Mouse (Mus musculus) thymus, postnatal 25 days (tissue): ENCODE results near the gene Gm11562.
"Not testable (repeated sequence)": the region's sequence is repeated elsewhere in the genome, so short reads cannot be mapped to it uniquely, and the experiment has no call there.

Experiments
- DNase-seq: peaks from one replicate; pipeline ENCODE4 v3.0.0; 2022

Gm11562 gene

DNA sequence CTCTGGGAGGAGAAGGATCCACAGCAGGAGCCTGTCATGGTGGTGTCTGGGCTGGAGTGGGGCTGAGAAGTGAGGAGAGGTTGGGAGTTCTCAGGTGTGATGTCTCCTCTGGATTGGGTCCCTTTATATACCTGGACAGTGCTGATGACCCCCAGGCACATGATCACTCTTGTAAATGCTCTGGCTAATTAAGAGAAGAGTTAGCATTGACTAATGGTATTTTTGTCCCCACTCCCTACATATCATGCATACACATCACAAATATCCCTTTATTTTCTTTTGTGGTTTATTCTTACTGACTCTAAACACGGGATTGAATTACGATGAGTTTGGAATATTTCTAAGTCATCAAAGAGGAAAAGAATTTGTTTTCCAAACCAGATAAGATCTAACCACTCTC, at the start of gene Gm11562:
TSS of gene Gm11562 (minus strand) at position 101 of the 400 bp plus-strand sequence.
- no peak for DNase-seq

DNA sequence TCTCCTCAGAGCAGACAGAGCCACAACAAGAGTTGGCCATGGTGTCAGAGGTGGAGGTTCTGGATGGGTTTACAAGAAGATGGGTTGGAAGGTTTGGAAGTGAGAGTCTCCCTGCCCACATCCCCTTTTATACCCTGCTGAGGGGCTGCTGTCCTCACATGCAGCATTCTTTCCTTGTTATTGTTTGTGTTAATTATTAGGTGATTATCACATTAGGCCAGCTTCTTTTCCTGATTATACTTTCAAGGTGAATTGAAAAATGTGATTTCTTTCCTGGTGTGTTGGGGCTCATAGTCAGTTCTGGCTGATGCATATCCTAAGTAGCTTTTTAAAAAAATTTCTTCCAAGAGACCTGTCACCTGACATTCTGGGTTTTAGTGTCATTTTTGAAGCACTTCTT, 45.6 kb upstream of the Gm11562 start, which contains the start of gene Krtap4-6:
TSS of gene Krtap4-6 (minus strand) at position 101 of the 400 bp plus-strand sequence.
- DNase-seq: no peak

DNA sequence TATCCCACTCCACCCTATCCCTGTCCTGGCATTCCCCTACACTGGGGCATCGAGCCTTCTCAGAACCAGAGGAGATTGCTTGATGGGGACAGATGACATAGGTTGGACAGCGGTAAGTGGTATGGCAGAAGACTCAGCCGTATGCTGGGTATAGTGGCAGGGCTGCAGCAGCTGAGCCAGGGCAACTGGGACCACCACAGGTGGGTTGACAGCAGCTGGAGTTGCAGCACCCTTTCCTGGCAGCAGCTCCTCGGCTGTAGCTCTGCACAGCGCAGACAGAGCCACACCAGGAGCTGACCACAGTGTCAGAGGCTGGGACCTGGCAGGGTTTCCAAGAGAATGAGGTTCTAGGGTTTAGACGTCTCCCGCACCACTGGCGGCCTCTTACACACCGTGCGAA, 42.6 kb upstream of the Gm11562 start:
- no peak for DNase-seq

DNA sequence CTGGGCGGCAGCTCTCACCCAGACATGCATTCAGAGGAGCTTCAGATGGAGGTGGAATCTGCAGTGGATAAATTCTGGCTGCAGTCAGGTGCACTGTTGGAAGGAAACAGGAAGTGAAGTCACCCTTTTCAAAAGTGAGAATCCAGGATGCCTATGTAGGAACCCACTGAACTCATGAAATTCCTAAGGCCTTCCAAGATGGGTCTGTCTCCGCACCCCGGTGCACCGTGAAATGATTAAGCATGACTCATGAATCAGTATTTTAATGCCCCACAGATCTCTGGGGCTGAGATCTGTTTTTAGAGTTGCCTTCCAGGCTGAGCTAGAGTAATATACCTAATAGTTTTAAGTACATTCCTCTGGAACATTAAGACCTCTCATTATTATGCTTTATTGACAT, 39.0 kb upstream of the Gm11562 start:
- DNase-seq: no peak

DNA sequence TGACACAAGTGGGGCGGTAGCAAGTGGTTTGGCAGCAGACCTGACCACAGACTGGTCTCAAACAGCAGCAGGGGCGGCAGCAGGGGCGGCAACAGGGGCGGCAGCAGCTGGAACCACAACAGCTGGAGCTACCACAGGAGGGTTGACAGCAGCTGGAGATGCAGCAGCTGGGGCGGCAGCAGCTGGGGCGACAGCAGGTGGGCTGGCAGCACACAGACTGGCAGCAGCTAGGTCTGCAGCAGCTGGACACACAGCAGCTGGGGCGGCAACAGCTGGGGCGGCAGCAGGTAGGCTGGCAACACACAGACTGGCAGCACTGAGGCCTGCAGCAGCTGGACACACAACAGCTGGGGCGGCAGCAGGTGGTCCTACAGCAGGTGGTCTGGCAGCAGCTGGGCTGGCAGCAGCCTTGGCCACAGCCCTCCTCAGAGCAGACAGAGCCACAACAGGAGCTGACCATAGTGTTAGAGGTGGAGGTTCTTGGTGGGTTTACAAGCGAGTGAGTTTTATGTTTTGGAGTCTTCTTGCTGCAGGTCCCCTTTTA, 38.3 kb upstream of the Gm11562 start, which contains the start of gene Gm11563:
TSS of gene Gm11563 (minus strand) at position 494 of the 544 bp plus-strand sequence.
- DNase-seq: not testable (repeated sequence)

DNA sequence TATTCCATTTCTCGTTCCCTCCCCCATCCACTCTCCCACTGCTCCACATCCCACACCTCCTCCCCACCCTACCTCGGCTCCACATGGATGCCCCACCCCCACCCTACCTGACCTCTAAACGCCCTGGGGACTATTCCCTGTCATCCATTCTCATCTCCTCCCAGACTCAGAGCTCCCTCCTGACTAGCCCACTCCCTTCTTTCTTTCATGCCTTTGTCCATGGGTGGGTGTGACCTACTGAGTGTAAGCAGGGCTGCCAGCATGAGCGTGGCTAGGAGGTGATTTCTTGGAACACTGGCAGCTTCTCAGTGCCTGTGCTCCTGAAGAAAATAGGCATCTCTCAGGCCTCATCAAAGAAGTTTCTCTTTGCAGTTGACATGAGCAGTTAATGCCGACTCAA, 36.8 kb upstream of the Gm11562 start:
- no peak for DNase-seq

DNA sequence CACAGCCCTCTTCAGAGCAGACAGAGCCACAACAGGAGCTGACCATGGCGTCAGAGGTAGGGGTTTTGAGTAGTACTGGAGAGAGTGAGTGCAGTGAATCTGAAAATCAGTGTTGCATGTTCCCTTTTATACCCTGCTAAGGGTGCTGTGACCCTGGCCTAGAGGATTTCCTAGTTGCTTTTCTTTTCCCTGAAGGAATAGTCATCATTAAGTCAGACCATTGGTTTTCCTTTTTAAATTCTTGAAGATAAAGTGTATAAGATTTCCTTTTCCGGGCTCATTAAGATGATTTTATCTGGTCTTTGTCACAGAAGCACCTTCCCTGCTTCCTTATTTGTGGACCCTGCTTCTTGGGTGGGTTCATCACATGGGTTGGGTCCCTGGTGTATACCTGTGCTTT, 29.9 kb upstream of the Gm11562 start, which contains the start of gene Gm11555:
TSS of gene Gm11555 (minus strand) at position 101 of the 400 bp plus-strand sequence.
- no peak for DNase-seq

DNA sequence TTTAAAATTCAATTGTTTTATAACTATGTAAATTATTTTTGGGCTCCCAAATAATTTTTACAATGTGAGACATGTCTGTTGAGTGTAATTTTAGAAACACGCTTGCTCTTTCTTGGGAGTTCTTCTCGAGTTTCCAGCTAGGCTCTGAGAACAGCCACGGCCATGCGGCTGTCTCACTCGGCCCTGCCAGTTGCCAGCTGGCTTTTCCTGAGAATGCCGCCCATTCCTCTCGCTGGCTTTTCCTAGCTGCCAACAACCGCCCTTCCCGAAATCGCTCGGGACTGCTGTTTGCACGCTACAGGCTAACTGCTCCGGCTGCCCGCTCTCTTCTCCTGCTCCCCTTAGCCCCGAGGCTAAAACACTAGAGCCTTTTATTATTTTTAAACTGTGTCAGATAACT, 26.2 kb upstream of the Gm11562 start:
- no peak for DNase-seq

DNA sequence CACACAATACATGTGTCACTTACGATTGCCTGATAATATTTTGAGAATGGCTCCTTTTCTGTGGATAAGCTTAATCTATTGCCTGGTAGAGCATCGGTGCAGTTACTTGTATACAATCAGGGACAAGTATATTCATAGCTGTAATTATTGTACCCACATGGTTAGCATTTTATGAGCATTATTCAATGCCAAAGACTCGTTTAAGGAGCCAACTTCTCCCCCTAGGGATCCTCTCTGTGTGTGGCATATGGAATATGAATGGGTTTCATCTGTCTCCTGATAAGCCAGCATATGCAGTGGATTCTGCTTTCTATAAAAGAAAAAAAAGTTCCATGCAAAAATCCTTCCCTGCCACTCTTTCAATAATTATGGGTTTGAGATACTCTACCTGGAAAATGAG, 24.1 kb upstream of the Gm11562 start:
- no peak for DNase-seq

DNA sequence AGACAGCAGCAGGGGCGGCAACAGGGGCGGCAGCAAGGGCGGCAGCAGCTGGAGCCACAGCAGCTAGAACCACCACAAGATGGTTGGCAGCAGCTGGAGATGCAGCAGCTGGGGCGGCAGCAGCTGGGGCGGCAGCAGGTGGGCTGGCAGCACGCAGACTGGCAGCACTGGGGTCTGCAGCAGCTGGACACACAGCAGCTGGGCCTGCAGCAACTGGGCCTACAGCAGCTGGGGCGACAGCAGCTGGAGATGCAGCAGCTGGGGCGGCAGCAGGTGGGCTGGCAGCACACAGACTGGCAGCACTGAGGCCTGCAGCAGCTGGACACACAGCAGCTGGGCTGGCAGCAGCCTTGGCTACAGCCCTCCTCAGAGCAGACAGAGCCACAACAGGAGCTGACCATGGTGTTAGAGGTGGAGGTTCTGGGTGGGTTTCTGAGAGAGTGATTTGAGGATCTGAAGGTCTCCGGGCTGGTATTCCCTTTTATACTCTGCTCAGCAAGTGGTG, 23.5 kb upstream of the Gm11562 start, which contains the start of gene Krtap4-7:
TSS of gene Krtap4-7 (minus strand) at position 455 of the 505 bp plus-strand sequence.
- not testable (repeated sequence) for DNase-seq

DNA sequence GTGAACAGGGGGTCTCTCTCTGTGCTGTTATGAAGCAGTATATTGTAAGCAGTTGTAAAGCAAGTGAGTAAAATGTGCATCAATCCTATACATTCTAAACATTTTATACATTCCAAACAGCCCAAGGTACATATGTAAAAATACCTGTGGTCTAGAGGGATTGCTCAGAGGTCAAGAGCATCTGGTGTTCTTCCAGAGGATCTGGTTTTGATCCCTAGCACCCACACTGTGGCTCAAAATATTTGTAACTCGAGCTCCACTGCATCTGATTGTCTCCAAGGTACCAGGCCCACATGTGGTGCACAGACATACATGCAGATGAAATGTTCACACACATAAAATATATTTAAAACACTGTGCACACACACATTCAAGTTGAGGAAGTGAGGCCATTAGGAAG, 20.7 kb upstream of the Gm11562 start:
- no peak for DNase-seq

DNA sequence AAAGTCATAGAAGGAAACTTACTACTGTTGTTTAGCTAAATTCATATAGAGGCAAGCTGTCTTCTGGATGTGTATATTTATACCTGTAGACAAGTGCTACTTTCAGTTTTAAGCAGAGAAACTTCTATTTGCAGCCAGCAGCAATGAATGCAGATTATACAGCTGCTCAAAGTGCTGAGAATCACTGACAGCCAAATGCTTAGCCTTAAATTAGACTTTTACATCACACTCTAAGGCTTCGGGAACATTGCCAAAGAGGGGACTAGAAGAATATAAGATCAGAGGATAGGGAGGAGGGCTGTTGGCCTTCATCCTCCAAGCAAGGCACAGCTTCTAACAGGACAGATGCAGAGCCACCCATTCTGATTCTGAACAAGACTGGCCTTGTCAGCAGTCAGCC, 16.9 kb upstream of the Gm11562 start:
- DNase-seq: no peak

DNA sequence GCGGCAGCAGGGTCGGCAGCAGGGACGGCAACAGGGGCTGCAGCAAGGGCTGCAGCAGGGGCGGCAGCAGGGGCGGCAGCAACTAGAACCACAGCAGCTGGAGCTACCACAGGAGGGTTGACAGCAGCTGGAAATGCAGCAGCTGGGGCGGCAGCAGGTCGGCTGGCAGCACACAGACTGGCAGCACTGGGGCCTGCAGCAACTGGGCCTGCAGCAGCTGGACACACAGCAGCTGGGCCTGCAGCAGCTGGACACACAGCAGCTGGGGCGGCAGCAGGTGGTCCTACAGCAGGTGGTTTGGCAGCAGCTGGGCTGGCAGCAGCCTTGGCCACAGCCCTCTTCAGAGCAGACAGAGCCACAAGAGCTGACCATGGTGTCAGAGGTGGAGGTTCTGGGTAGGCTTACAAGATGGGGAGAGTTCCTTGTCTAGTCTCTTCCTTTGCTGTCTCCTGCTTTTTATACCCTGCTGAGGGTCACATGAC, 14.5 kb upstream of the Gm11562 start, which contains the start of gene Krtap4-2:
TSS of gene Krtap4-2 (minus strand) at position 432 of the 482 bp plus-strand sequence.
- DNase-seq: no peak

DNA sequence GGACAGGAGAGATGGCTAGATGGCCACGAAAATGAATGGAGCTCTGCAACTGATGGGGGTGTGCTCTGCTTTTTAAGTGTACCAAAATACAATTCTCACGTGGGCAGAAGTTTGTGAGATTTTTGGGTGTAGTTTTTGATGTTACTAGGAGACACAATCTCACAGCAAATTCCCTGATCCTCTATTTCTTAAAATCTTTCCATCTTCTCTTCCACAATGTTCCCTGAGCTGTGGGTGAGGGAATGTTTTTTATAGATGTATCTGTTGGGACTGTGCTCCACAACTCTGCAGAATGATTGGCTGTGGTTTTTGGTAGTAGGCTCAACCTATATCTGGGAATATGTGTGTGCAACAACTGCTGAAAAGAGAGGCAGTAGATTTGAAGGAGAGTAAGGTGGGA, 13.1 kb upstream of the Gm11562 start:
- no peak for DNase-seq

DNA sequence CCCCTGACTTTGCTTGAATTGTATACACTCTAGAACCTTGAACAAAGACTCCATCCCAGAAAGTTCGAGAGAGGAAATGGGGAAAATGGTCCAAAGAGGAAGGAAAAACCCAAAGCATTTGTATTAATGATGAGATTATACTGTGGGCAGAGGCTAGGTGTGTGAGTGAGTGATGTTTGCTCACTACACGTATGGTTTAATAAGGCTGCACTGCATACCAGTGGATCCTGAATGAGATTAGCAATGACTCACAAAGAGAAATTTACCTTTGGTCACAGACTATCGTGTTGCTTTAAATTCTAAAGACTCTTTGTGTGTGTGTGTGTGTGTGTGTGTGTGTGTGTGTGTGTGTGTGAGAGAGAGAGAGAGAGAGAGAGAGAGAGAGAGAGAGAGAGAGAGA, 10.7 kb upstream of the Gm11562 start:
- DNase-seq: no peak

DNA sequence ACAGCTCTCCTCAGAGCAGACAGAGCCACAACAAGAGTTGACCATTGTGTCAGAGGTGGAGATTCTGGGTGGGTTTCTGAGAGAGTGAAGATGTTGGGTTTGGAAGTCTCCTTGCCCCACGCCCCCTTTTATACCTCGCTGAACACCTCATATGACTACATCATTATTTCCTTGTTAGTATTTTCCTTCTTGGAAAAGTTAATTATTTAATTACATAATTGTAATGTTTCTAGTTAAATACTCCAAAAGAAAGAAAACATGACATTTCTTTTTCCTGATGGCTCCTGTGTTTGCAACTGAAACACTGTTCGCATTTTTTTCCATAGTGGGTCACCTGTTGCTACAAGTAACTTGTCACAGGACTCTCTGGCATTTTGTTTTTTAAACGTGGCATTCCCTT, 7.9 kb upstream of the Gm11562 start, which contains the start of gene Krtap4-1:
TSS of gene Krtap4-1 (minus strand) at position 101 of the 400 bp plus-strand sequence.
- no peak for DNase-seq

DNA sequence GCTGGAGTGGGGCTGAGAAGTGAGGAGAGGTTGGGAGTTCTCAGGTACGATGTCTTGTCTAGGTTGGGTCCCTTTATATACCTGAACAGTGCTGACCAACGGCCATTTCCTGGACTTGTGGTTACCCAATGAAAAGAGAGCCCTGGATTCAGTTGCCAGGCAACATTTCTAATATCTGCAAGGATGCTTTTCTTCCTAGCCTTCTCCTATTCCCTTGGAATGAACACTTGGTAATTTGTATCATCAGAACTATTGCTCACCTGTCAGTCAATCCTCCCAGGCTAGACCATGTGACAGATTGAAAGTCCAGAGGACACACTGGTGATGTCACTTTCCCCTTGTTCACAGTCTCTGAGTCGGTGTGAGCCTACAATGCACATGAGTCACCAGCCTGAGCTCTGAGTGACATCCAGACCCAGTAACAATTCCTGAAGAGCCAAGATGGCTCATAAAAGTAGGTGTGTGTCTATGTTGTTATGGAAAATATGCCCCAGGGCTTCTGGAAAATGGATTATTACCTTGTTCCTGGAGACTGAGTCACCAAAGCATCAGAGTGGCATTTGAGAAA, 5.4 kb downstream of the Gm11562 start, which contains the start of gene Krtap2-4:
TSS of gene Krtap2-4 (minus strand) at position 51 of the 568 bp plus-strand sequence.
- DNase-seq: no peak

DNA sequence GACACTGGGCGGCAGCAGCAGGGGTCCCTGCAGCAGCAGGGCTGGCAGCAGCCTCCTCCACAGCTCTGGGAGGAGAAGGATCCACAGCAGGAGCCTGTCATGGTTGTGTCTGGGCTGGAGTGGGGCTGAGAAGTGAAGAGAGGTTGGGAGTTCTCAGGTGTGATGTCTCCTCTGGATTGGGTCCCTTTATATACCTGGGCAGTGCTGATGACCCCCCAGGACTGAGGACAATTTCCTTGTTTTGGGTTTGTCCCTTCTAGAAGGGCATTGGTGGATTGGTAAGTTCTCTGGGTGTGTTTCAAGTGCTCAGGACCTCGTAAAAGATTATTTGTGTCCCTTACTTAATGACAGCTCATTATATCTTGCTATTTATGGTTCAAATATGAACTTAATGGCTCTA, 10.1 kb downstream of the Gm11562 start, which contains the start of gene Gm11937:
TSS of gene Gm11937 (minus strand) at position 101 of the 400 bp plus-strand sequence.
- DNase-seq: not testable (repeated sequence)

DNA sequence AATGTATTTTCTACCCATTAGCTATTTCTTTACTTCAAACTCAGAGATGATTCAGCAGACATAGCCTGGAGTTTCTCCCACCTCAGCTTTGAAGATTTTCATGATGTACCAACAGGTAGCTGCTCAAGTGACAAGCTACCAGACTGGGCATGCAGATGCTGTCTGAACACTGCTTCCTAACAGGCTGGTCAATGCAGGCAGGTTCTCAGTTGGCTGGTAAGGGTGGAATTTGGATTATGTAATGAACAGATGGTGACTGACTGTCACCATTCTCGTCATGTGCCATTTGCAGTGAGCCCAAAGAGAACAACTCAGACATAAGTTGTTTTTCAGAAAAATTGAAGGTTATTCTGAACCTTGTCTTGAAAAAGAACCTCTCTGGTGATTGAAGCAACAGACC, 11.1 kb downstream of the Gm11562 start:
- no peak for DNase-seq

DNA sequence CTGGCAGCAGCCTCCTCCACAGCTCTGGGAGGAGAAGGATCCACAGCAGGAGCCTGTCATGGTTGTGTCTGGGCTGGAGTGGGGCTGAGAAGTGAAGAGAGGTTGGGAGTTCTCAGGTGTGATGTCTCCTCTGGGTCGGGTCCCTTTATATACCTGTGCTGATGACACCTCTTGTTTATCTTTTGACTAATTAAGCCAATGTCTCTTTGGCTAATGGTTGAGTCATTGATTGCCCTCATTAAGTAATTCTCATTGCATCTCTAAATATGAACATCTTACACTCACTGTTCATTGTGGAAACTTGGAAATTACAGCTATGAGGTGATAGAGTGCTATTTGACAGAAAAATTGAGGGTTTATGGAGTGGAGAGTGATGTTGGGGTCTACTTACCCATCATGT, 17.0 kb downstream of the Gm11562 start, which contains the start of gene Gm11938:
TSS of gene Gm11938 (minus strand) at position 101 of the 400 bp plus-strand sequence.
- DNase-seq: not testable (repeated sequence)

DNA sequence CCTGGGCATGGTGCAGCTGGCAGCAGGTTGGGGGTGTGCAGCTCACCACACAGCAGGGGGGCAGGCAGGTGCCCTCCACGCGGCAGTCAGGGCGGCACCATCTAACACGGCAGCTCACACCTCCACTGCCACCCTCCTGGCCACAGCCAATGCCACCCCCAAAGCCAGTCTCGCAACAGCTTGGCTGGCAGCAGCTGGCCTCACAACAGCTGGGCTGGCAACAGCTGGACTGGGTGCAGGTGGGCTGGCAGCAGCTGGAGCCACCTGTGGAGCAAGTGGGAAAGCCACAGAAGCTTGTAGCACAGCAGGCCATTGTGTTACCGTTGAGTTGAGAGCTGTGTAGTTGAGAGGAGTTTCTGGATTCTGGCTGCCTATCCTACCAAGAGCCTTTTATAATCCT, 22.5 kb downstream of the Gm11562 start, which contains the start of gene Krtap9-3:
TSS of gene Krtap9-3 (minus strand) at position 364 of the 400 bp plus-strand sequence.
- DNase-seq: not testable (repeated sequence)

DNA sequence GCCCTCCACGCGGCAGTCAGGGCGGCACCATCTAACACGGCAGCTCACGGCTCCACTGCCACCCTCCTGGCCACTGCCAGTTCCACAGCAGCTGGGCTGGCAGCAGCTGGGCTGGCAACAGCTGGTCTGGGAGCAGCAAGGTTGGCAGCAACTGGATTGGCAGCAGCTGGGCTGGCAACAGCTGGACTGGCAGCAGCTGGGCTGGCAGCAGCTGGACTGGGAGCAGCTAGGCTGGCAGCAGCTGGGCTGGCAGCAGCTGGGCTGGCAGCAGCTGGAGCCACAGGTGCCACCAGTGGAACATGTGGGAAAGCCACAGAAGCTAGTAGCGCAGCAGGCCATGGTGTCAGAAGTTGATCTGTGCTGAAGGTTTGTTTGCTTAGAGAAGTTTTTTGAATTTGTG, 29.3 kb downstream of the Gm11562 start, which contains the start of gene Krtap1-3:
TSS of gene Krtap1-3 (minus strand) at position 359 of the 400 bp plus-strand sequence.
- no peak for DNase-seq

DNA sequence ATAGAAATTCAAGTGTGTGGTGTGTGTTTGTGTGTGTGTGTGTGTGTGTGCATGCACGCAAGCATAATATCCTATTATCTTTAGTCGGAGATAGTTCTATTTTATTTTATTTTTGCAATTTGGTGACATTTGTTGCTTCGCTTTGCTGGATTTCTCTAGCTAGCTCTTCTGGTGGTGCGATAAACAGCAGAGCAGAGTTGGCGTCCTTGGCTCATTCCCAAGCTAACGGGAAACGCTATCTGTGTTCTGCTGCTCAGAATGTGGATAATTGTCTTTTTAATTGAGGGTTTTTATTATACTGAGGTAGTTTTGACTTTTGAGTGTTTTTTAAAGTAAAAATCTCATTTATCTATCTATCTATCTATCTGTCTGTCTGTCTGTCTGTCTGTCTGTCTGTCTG, 35.1 kb downstream of the Gm11562 start:
- no peak for DNase-seq
